Mouse (Mus musculus) liver, adult 2 months (tissue): Measurements from ENCODE around the gene Rnaset2b.
"Not testable (repeated sequence)": the region's sequence is repeated elsewhere in the genome, so short reads cannot be mapped to it uniquely, and the experiment has no call there.

Experiments
- CTCF ChIP-seq: fragments of 200-500 bp; IDR thresholded peaks from 2 replicates; pipeline ENCODE4 v1.5.1; 2011; ENCODE audit warnings: low read depth, low read length, control low read depth
- POLR2A ChIP-seq: fragments of 200-500 bp; IDR thresholded peaks from 2 replicates; pipeline ENCODE4 v1.6.1; 2011; ENCODE audit warnings: low read length, control low read depth; ENCODE audit not compliant: insufficient read depth; ENCODE audit errors: extremely low read depth

DNA sequence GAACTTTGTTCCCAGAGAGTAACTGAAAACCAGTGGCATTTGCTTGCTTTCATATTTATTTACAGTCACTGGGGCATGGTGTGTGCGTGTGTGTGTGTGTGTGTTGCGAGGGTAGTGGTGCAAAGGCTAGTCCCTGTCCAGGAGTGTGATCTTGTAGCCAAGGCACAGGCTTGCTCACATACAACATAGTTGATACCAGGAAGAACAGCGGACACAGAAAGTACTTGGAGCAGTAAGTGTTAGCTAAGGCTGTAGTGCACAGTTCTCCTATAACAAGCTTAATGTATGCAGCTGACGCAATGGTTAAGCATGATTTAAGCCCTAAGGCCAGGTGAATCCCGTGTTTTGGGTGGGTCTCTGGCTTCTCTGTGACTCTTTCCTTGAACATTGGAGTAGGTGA is 8.9 kb downstream of the Rnaset2b start:
- not testable (repeated sequence) for TF ChIP-seq POLR2A, CTCF
